Mouse (Mus musculus): Measurements from ENCODE around the gene Wnk1. TPM values are rescaled to one million over a fixed set of nuclear protein-coding genes. Genes with fewer than 3 reads are reported as not detected.

Wnk1 gene
- total and polyA plus RNA-seq, 2 experiments, result 31.7 to 62.0 TPM

DNA sequence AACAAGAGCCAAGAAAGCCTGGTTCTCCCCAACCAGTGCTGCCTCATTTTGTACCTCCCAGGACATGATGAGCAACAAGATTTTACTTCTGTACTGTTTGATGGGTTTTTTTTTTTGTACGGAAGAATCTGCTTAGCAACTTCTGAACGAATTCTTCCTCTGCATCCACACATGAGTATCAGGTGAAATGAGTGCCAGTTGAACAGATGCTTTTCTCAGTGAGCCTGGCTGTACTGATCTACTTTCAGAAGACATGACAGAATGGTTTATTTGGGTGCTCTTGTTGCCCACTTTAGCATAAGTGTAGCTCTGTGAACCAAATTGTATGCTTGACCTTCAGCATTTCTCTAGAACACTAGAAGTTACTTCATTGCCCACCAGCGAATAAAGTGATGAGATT is 16.4 kb downstream of the Wnk1 start:
- Histone ChIP-seq H3K4me1 (ENCODE audit: control insufficient read depth, insufficient read depth, low read length) (peaks cover 15% of the 10 kb centered on the region), H3K9ac (ENCODE audit: low read depth, low read length) (no peak overlapping the region), H3K27ac (replicated peaks; ENCODE audit: insufficient read depth, low read depth, low read length) (no peak overlapping the region), H3K4me3 (ENCODE audit: insufficient read depth, low read depth, low read length) (no peak overlapping the region), H3K27me3 (ENCODE audit: control insufficient read depth, insufficient read depth, low read length) (no peaks in the 10 kb centered on the region), H3K36me3 (ENCODE audit: control insufficient read depth, insufficient read depth, low read length) (no peaks in the 10 kb centered on the region; the same call in 1 of the 2 replicates), H3K79me2 (ENCODE audit: control insufficient read depth, insufficient read depth, low read length) (peaks cover 6% of the 10 kb centered on the region; the same call in 1 of the 2 replicates)
- WGBS, result 78% methylated on average over 3 of the region's 3 CpGs
- DNase-seq (ENCODE audit: extremely low read depth, low read depth, low spot score), result no peak
- no peak for TF ChIP-seq POLR2A (IDR thresholded peaks at IDR 0.05; ENCODE audit: extremely low read depth, insufficient read depth, low read length)
- no peak for TF ChIP-seq CTCF (IDR thresholded peaks at IDR 0.05; ENCODE audit: low read depth, low read length)

DNA sequence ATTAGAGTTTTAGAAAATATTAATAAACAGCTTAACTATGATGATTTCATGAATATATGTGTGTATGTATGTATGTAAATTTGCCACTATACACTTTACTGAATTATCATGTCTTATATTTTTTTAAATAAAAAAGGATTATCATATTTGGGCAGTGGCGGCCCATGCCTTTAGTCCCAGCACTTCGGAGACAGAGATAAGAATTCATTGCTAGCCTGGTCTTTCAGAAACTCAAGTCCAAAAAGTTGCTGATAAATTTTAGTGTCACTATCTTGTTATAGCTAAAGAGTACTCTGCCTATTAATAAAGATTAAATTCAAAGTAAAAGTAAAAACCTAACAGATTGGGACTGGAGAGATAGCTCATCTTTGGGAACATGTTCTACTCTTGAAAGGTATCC is 18.8 kb downstream of the Wnk1 start:
- Histone ChIP-seq H3K9ac (ENCODE audit: low read depth, low read length) (no peak overlapping the region), H3K27ac (replicated peaks; ENCODE audit: insufficient read depth, low read depth, low read length) (no peak overlapping the region), H3K79me2 (ENCODE audit: control insufficient read depth, insufficient read depth, low read length) (peaks cover 6% of the 10 kb centered on the region; the same call in 1 of the 2 replicates), H3K4me3 (ENCODE audit: insufficient read depth, low read depth, low read length) (no peak overlapping the region), H3K4me1 (ENCODE audit: control insufficient read depth, insufficient read depth, low read length) (peaks cover 15% of the 10 kb centered on the region), H3K36me3 (ENCODE audit: control insufficient read depth, insufficient read depth, low read length) (no peaks in the 10 kb centered on the region; the same call in 1 of the 2 replicates), H3K27me3 (ENCODE audit: control insufficient read depth, insufficient read depth, low read length) (no peaks in the 10 kb centered on the region)
- TF ChIP-seq CTCF (IDR thresholded peaks at IDR 0.05; ENCODE audit: low read depth, low read length) (no peak), POLR2A (IDR thresholded peaks at IDR 0.05; ENCODE audit: extremely low read depth, insufficient read depth, low read length) (no peak)
- 84% methylated on average over 2 of the region's 2 CpGs for WGBS
- DNase-seq (ENCODE audit: extremely low read depth, low read depth, low spot score), result no peak

DNA sequence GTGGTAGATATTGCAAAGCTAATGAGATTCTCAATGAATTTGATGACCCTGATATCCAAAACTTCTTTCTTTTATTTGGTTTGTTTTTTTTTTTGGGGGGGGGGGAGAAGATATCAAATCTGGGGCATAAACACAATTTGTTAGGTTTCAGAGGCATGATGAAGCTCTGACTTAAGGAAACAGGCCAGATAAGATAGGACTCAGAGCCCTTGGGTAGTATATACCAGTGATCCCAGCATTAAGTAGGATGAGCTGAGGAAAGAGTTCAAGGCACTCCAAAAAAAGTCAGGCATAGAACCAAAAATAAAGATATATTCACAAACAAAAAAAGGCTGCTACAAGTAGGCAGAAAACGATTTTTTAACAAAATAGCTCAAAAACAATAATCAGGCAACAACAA is 25.3 kb downstream of the Wnk1 start:
- Histone ChIP-seq H3K36me3 (ENCODE audit: control insufficient read depth, insufficient read depth, low read length) (no peaks in the 10 kb centered on the region), H3K79me2 (ENCODE audit: control insufficient read depth, insufficient read depth, low read length) (peaks cover 3% of the 10 kb centered on the region; the same call in 1 of the 2 replicates), H3K9ac (ENCODE audit: low read depth, low read length) (no peak overlapping the region), H3K4me3 (ENCODE audit: insufficient read depth, low read depth, low read length) (no peak overlapping the region), H3K27ac (replicated peaks; ENCODE audit: insufficient read depth, low read depth, low read length) (no peak overlapping the region), H3K4me1 (ENCODE audit: control insufficient read depth, insufficient read depth, low read length) (no peaks in the 10 kb centered on the region; the same call in 1 of the 2 replicates), H3K27me3 (ENCODE audit: control insufficient read depth, insufficient read depth, low read length) (no peaks in the 10 kb centered on the region)
- DNase-seq (ENCODE audit: extremely low read depth, low read depth, low spot score), result no peak
- TF ChIP-seq CTCF (IDR thresholded peaks at IDR 0.05; ENCODE audit: low read depth, low read length) (no peak), POLR2A (IDR thresholded peaks at IDR 0.05; ENCODE audit: extremely low read depth, insufficient read depth, low read length) (no peak)
- 51% methylated on average over 1 of the region's 1 CpGs for WGBS

DNA sequence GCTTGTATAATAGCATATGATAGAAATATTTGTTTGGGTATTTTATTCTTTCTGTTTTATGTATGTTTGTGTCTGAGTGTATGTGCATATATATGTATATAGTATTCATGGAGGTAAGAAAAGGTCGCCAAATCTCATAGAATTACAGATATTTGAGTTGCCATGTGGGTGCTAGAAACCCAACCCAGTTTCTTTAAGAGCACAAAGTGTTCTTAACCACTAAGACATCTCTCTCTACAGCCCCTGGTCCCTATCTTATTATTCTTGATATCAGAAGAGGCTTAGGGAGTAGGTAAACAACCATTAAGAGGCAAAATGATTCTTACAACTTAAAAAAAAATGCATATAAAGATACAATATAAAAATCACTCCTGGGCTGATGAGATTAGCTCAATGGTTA is 27.0 kb downstream of the Wnk1 start:
- Histone ChIP-seq H3K79me2 (ENCODE audit: control insufficient read depth, insufficient read depth, low read length) (peaks cover 3% of the 10 kb centered on the region; the same call in 1 of the 2 replicates), H3K9ac (ENCODE audit: low read depth, low read length) (no peak overlapping the region), H3K4me1 (ENCODE audit: control insufficient read depth, insufficient read depth, low read length) (no peaks in the 10 kb centered on the region; the same call in 1 of the 2 replicates), H3K27me3 (ENCODE audit: control insufficient read depth, insufficient read depth, low read length) (no peaks in the 10 kb centered on the region), H3K4me3 (ENCODE audit: insufficient read depth, low read depth, low read length) (no peak overlapping the region), H3K36me3 (ENCODE audit: control insufficient read depth, insufficient read depth, low read length) (no peaks in the 10 kb centered on the region), H3K27ac (replicated peaks; ENCODE audit: insufficient read depth, low read depth, low read length) (no peak overlapping the region)
- TF ChIP-seq CTCF (IDR thresholded peaks at IDR 0.05; ENCODE audit: low read depth, low read length), result no peak
- no peak for TF ChIP-seq POLR2A (IDR thresholded peaks at IDR 0.05; ENCODE audit: extremely low read depth, insufficient read depth, low read length)
- 97% methylated on average over 1 of the region's 1 CpGs for WGBS
- no peak for DNase-seq (ENCODE audit: extremely low read depth, low read depth, low spot score)

DNA sequence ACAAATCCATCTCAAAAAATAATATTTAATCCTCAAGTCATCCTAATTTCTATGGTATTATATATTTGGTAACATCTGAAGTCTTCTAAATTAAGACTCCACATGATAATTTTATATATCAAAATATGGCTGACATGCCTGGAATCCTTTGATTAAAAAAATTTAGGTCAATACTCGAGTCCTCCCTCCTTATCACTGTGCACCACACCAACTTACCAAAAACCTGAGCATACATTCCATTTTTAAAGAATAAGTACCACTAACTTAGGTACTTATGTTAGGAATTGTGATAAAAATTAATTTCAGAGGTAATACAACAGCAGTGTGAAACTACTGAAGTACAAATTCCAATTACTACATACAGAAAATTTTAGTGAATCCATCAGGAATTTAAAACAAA is 27.5 kb downstream of the Wnk1 start:
- Histone ChIP-seq H3K27me3 (ENCODE audit: control insufficient read depth, insufficient read depth, low read length) (no peaks in the 10 kb centered on the region), H3K4me3 (ENCODE audit: insufficient read depth, low read depth, low read length) (no peak overlapping the region), H3K9ac (ENCODE audit: low read depth, low read length) (no peak overlapping the region), H3K79me2 (ENCODE audit: control insufficient read depth, insufficient read depth, low read length) (peaks cover 3% of the 10 kb centered on the region; the same call in 1 of the 2 replicates), H3K36me3 (ENCODE audit: control insufficient read depth, insufficient read depth, low read length) (no peaks in the 10 kb centered on the region), H3K27ac (replicated peaks; ENCODE audit: insufficient read depth, low read depth, low read length) (no peak overlapping the region), H3K4me1 (ENCODE audit: control insufficient read depth, insufficient read depth, low read length) (no peaks in the 10 kb centered on the region; the same call in 1 of the 2 replicates)
- WGBS, result 57% methylated on average over 1 of the region's 1 CpGs
- no peak for DNase-seq (ENCODE audit: extremely low read depth, low read depth, low spot score)
- TF ChIP-seq CTCF (IDR thresholded peaks at IDR 0.05; ENCODE audit: low read depth, low read length), result no peak
- TF ChIP-seq POLR2A (IDR thresholded peaks at IDR 0.05; ENCODE audit: extremely low read depth, insufficient read depth, low read length), result no peak

DNA sequence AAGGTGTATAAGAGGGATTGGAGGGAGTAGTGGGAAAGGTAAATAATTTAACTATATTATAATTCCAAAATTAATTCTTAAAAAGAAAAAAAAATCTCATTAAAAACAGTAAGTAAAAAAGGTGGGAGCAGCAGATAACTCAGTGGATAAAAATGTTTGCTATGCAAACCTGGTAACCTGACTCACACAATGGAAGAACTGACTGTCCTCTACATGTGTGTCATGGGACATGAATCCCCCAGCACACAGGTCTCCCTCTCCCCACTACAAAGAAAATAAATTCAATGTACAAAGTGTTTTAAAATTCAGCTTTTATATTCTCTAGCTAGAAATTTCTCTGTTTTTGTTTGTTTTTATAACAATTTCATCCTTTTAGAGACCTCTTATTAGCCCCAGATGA is 27.9 kb downstream of the Wnk1 start:
- Histone ChIP-seq H3K4me1 (ENCODE audit: control insufficient read depth, insufficient read depth, low read length) (no peaks in the 10 kb centered on the region; the same call in 1 of the 2 replicates), H3K79me2 (ENCODE audit: control insufficient read depth, insufficient read depth, low read length) (peaks cover 3% of the 10 kb centered on the region; the same call in 1 of the 2 replicates), H3K27me3 (ENCODE audit: control insufficient read depth, insufficient read depth, low read length) (no peaks in the 10 kb centered on the region), H3K27ac (replicated peaks; ENCODE audit: insufficient read depth, low read depth, low read length) (no peak overlapping the region), H3K36me3 (ENCODE audit: control insufficient read depth, insufficient read depth, low read length) (no peaks in the 10 kb centered on the region), H3K9ac (ENCODE audit: low read depth, low read length) (no peak overlapping the region), H3K4me3 (ENCODE audit: insufficient read depth, low read depth, low read length) (no peak overlapping the region)
- no peak for DNase-seq (ENCODE audit: extremely low read depth, low read depth, low spot score)
- TF ChIP-seq CTCF (IDR thresholded peaks at IDR 0.05; ENCODE audit: low read depth, low read length) (no peak), POLR2A (IDR thresholded peaks at IDR 0.05; ENCODE audit: extremely low read depth, insufficient read depth, low read length) (no peak)
